Mouse (Mus musculus) kidney, embryonic 16.5 days (tissue): ENCODE results near the gene Olfr70. TPM values are rescaled to one million over a fixed set of nuclear protein-coding genes. Genes with fewer than 3 reads are reported as not detected.
A peak's percentile ranks its signal among the peaks of the same experiment; 100 is the strongest.

Source experiments
- ATAC-seq: fragments of 200-750 bp; cut with Nextera tagmentation; 2 replicates; pipeline ENCODE4 v1.8.0; 2017; ENCODE audit warnings: moderate TSS enrichment; ENCODE audit not compliant: low FRiP score, low TSS enrichment
- H3K27ac ChIP-seq: fragments of 300-500 bp; sonication (generic); 2 replicates; pipeline ENCODE4 v1.5.1; 2014; ENCODE audit warnings: low read length
- H3K27me3 ChIP-seq: fragments of 300-500 bp; sonication (generic); 2 replicates; pipeline ENCODE4 v1.6.1; 2014; ENCODE audit warnings: low read length, control low read depth, mixed read lengths; ENCODE audit not compliant: insufficient read depth
- H3K36me3 ChIP-seq: fragments of 300-500 bp; sonication (generic); 2 replicates; pipeline ENCODE4 v1.6.1; 2014; ENCODE audit warnings: low read length, control low read depth, mixed read lengths; ENCODE audit not compliant: insufficient read depth
- H3K4me1 ChIP-seq: fragments of 300-500 bp; sonication (generic); 2 replicates; pipeline ENCODE4 v1.6.1; 2014; ENCODE audit warnings: low read length, control low read depth, mixed read lengths; ENCODE audit not compliant: insufficient read depth
- H3K4me2 ChIP-seq: fragments of 300-500 bp; sonication (generic); replicated peaks from 2 replicates; pipeline ENCODE4 v1.6.1; 2014; ENCODE audit warnings: low read depth, low read length
- H3K4me3 ChIP-seq: fragments of 300-500 bp; sonication (generic); 2 replicates; pipeline ENCODE4 v1.5.1; 2014; ENCODE audit warnings: mild to moderate bottlenecking, low read length
- H3K9ac ChIP-seq: fragments of 300-500 bp; sonication (generic); replicated peaks from 2 replicates; pipeline ENCODE4 v1.6.1; 2014; ENCODE audit warnings: low read length
- H3K9me3 ChIP-seq: fragments of 300-500 bp; sonication (generic); 2 replicates; pipeline ENCODE4 v1.6.1; 2016; ENCODE audit warnings: low read length, control low read depth
- WGBS: fragments of 180-500 bp; shearing (Covaris S2); extraction: QIAGEN DNeasy Blood & Tissue Kit; methylation state at CpG from one replicate; pipeline ENCODE4 v1.1.7; 2014; 5-methylcytosine and 5-hydroxymethylcytosine counted together
- polyA plus RNA-seq: library from polyadenylated mRNA; unstranded; fragments of >200 nt; fragmentation: Nextera tagmentation; extraction: Ambion mirVana; gene quantifications from 2 replicates; pipeline ENCODE4 v1.2.1, GENCODE M21; 2015

Gene Olfr70
- polyA plus RNA-seq, 1 experiment from 2014 or later, result not detected

DNA sequence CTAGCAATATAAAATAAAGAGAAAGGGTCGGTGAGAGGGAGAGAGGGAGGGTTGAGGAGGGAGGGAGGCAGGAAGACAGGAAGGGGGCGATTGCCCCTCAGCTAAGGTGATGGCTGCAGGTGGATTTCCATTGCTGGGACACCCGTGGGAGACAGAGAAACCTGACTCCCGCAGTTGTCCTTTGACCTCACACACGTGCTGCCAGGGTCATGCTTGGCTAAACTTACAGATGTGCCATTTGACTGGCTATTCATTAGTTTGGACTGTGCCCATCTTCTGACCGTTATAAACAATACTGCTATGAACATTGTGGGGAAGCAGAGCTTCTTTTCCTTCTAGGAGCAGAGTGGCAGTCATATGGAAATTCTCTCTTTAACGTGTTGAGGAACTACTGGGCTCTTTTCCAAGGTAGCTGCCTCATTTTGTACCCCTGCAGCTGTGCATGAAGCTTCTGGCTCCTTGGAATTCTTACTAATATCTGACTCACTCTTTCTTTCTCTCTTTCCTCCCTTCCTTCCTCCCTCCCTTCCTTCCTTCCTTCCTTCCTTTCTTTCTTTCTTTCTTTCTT, 13.1 kb upstream of the Olfr70 start:
- Histone ChIP-seq H3K9ac (no peak overlapping the region), H3K4me3 (no peak overlapping the region), H3K4me1 (no peaks in the 10 kb centered on the region), H3K27me3 (no peaks in the 10 kb centered on the region), H3K27ac (no peak overlapping the region), H3K36me3 (no peaks in the 10 kb centered on the region), H3K9me3 (no peaks in the 10 kb centered on the region), H3K4me2 (no peak overlapping the region)
- no peak for ATAC-seq
- 15% methylated on average over 7 of the region's 7 CpGs for WGBS

DNA sequence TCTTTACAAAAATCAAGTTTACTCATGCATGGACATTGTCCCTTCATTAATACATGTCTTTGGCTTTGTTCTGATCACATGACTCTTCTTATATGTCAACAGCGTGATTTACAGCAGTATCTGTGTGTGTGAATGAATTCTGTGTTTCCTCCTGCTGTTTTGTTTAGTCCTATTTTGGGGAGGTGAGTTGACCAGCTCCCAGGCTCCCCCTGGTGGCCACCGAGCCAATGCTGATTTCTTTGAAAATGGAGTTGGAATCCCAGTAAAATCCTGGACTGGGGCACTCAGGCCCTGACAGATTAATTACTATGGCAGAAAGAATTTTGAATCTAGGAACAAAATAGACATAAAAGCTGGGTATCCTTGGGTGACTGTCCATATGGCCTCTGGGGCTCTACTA, 11.2 kb upstream of the Olfr70 start:
- WGBS, result 0% methylated on average over 2 of the region's 2 CpGs

GRCm38 (mm10) chr4:43709869-43710268, 9.3 kb upstream of the Olfr70 start, which contains the start of gene Olfr71:
Olfr71 (minus strand) TSS chr4:43710255.
- no peak within 1 kb of the TSS for H3K9ac ChIP-seq
- H3K36me3 ChIP-seq, result no peaks in the 10 kb centered on the region
- ATAC-seq, result no peak
- WGBS, result 83% methylated on average over 6 of the region's 6 CpGs
- H3K27ac ChIP-seq, result no peak within 1 kb of the TSS
- H3K9me3 ChIP-seq, result no peaks in the 10 kb centered on the region
- no peaks in the 10 kb centered on the region for H3K27me3 ChIP-seq
- H3K4me2 ChIP-seq, result no peak within 1 kb of the TSS
- no peaks in the 10 kb centered on the region for H3K4me1 ChIP-seq
- H3K4me3 ChIP-seq, result no peak within 1 kb of the TSS

More for the DNA sequence above, 11.2 kb upstream of the Olfr70 start:
- Histone ChIP-seq H3K9me3 (no peaks in the 10 kb centered on the region), H3K4me1 (no peaks in the 10 kb centered on the region), H3K4me3 (no peak overlapping the region), H3K27ac (no peak overlapping the region), H3K4me2 (no peak overlapping the region), H3K27me3 (no peaks in the 10 kb centered on the region), H3K36me3 (no peaks in the 10 kb centered on the region), H3K9ac (no peak overlapping the region)
- no peak for ATAC-seq

DNA sequence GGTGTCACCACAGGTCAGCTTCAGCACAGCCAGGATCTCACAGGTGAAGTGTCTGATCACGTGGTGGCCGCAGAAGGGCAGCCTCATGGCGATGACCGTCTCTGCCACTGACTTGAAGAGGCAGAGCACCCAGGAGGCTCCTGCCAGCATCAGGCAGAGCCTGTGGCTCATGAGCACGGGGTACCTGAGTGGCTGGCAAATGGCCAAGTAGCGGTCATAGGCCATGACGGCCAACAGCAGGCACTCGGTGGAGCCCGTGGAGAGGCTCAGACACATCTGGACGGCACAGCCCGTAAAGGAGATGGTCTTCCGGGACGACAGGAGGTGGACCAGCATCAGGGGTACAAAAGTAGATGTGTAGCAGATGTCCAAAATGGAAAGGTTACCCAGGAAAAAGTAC, 5.4 kb upstream of the Olfr70 start:
- H3K9me3 ChIP-seq, result no peaks in the 10 kb centered on the region
- no peak overlapping the region for H3K27ac ChIP-seq
- no peak overlapping the region for H3K4me3 ChIP-seq
- no peak overlapping the region for H3K4me2 ChIP-seq
- H3K36me3 ChIP-seq, result no peaks in the 10 kb centered on the region
- 69% methylated on average over 13 of the region's 13 CpGs for WGBS
- ATAC-seq, result no peak
- H3K9ac ChIP-seq, result no peak overlapping the region
- no peaks in the 10 kb centered on the region for H3K27me3 ChIP-seq
- H3K4me1 ChIP-seq, result 0 out of 2 replicates have a peak, but pooled peaks cover 4% of the 10 kb centered on the region

DNA sequence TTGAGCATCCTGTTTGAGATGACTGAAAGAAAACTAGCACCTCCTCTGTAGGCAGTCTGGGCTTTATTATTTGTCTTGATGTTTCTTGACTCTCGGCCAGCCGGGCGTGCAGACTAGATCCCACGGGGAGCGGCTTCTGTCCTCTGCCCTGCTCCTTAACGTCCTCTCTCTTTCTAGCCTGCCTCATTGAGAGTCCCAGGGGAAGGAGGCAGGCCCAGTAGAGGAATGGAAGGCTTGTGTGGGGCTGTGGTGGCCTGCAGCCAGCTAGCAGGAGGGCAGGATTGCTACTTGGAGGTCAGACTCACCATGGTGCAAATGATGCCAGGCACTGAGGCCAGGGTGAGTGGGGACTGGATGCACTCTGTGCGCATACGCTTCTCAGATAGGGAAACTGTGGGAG, 3.2 kb upstream of the Olfr70 start:
- 0 out of 2 replicates have a peak, but pooled peaks have one; percentile 15 for ATAC-seq
- Histone ChIP-seq H3K4me2 (no peak overlapping the region), H3K4me1 (0 out of 2 replicates have a peak, but pooled peaks cover 4% of the 10 kb centered on the region), H3K27ac (no peak overlapping the region), H3K9ac (no peak overlapping the region), H3K4me3 (no peak overlapping the region), H3K9me3 (no peaks in the 10 kb centered on the region), H3K27me3 (no peaks in the 10 kb centered on the region), H3K36me3 (no peaks in the 10 kb centered on the region)
- WGBS, result 54% methylated on average over 8 of the region's 8 CpGs

DNA sequence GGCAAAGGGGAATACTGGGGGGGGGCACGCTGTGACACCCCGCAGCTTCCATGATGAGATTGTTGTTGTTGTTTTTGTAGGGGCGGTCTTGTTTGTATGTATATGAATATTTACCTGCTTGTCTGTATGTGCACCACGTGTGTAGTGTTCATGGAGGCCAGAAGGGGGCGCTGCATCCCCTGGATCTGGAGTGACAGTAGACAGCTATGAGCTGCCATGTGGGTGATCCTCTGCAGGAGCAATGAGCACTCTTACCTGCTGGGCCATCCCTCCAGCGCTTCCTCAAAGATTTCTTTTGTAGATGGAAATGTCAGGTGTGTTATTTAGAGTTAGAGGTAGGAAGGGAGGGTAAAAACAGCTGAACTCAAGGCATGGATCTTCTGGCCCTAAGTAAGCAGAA, 2.8 kb upstream of the Olfr70 start:
- H3K27me3 ChIP-seq, result no peaks in the 10 kb centered on the region
- H3K4me3 ChIP-seq, result no peak overlapping the region
- 84% methylated on average over 6 of the region's 6 CpGs for WGBS
- H3K9ac ChIP-seq, result no peak overlapping the region
- no peak overlapping the region for H3K27ac ChIP-seq
- no peaks in the 10 kb centered on the region for H3K36me3 ChIP-seq
- ATAC-seq, result no peak
- H3K4me2 ChIP-seq, result no peak overlapping the region
- no peaks in the 10 kb centered on the region for H3K9me3 ChIP-seq
- 0 out of 2 replicates have a peak, but pooled peaks cover 4% of the 10 kb centered on the region for H3K4me1 ChIP-seq

DNA sequence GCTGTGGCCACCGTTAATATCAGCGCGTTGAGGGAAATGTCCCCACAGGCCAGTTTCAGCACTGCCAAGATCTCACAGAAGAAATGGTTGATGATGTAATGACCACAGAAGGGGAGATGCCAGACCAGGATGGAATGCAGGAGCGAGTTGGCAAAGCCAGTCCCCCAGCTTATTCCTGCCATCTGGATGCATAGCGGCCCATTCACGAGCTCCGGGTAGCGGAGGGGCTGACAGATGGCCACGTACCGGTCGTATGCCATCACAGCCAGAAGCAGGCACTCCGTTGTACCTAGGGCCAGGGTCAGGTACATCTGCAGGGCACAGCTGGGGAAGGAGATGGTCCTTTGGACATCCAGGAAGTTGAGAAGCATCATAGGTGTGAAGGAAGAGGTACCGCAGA, 4.0 kb downstream of the Olfr70 start:
- WGBS, result 92% methylated on average over 13 of the region's 13 CpGs

GRCm38 (mm10) chr4:43695249-43695671, 5.3 kb downstream of the Olfr70 start:
- 29% methylated on average over 9 of the region's 9 CpGs for WGBS
- no peaks in the 10 kb centered on the region for H3K36me3 ChIP-seq
- H3K27me3 ChIP-seq, result no peaks in the 10 kb centered on the region
- H3K4me3 ChIP-seq, result no peak overlapping the region
- ATAC-seq, result peak; percentile 69; the same call in 1 of the 2 replicates
- no peak overlapping the region for H3K27ac ChIP-seq
- peaks cover 6% of the 10 kb centered on the region for H3K4me1 ChIP-seq
- H3K9ac ChIP-seq, result no peak overlapping the region
- no peak overlapping the region for H3K4me2 ChIP-seq
- no peaks in the 10 kb centered on the region for H3K9me3 ChIP-seq

More for the DNA sequence above, 4.0 kb downstream of the Olfr70 start:
- H3K27me3 ChIP-seq, result no peaks in the 10 kb centered on the region
- ATAC-seq, result no peak
- no peak overlapping the region for H3K9ac ChIP-seq
- no peak overlapping the region for H3K4me3 ChIP-seq
- H3K36me3 ChIP-seq, result no peaks in the 10 kb centered on the region
- H3K4me1 ChIP-seq, result peaks cover 6% of the 10 kb centered on the region
- no peak overlapping the region for H3K4me2 ChIP-seq
- H3K27ac ChIP-seq, result no peak overlapping the region
- H3K9me3 ChIP-seq, result no peaks in the 10 kb centered on the region

DNA sequence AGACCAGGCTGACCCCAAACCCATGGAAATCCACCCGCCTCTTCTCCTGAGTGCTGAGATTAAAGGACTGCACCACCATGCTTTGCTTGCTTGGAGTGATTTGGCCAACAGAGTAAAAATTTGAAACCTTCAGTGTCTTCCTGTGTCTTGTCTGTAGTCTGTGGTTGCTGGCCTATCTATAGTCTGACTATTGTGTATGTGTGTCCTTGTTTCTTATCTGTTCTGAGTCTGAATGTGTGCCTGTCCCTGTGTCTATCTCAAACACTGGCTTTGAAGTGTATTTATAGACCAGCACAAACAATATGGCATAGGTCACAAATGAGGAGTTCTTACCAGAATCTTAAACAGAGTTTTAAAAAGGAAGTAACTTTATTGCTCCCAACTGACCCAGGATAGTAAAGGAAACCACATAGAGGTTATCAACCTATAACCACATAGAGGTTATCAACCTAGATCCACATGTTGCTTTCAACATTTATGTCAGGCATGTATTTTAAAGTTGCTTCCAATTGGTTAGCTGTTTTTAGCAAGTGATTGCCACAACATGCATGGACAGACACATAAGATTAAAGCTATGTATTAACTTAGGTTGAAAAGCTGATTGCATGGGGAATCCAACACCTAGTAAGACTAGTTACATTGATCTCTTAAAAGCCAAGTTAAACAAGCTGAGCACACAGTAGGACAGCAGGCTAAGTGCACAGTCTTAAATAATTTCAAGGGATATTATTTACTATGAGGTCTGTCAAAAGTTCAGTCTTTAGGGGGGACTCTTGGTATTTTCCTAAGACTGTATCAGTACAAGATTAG, 6.0 kb downstream of the Olfr70 start:
- H3K4me1 ChIP-seq, result peaks cover 6% of the 10 kb centered on the region
- no peak overlapping the region for H3K4me3 ChIP-seq
- no peak overlapping the region for H3K27ac ChIP-seq
- no peak for ATAC-seq
- WGBS, result 86% methylated on average over 1 of the region's 1 CpGs
- no peak overlapping the region for H3K9ac ChIP-seq
- H3K36me3 ChIP-seq, result no peaks in the 10 kb centered on the region
- H3K9me3 ChIP-seq, result no peaks in the 10 kb centered on the region
- H3K27me3 ChIP-seq, result no peaks in the 10 kb centered on the region
- H3K4me2 ChIP-seq, result no peak overlapping the region

DNA sequence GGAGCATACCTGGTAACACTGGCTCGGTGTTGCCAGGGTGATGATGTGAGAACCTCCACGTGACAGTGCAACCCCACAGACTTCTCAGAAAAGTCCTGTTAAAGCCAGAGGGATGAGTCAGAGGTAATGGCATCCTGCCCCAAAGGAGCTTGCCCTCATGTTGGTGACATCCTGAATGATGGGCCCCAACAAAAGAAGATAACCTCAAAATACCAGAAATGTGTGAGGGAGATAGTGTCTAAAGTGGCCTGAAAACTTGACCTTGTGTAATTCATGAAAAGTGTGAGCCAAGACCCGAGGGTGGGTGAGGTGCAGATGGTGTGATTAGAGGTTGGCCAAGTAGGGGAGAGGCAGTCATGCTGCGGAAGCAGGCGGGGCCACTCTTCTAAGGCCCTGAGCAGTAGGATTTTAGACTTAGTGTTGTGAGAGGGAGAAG, 6.8 kb downstream of the Olfr70 start:
- Histone ChIP-seq H3K4me1 (peaks cover 6% of the 10 kb centered on the region), H3K4me3 (no peak overlapping the region), H3K36me3 (no peaks in the 10 kb centered on the region), H3K9me3 (no peaks in the 10 kb centered on the region), H3K27ac (no peak overlapping the region), H3K9ac (no peak overlapping the region), H3K27me3 (no peaks in the 10 kb centered on the region), H3K4me2 (no peak overlapping the region)
- 71% methylated on average over 5 of the region's 5 CpGs for WGBS
- no peak for ATAC-seq
